Mouse (Mus musculus): ENCODE data around the gene Ndc80.

DNA sequence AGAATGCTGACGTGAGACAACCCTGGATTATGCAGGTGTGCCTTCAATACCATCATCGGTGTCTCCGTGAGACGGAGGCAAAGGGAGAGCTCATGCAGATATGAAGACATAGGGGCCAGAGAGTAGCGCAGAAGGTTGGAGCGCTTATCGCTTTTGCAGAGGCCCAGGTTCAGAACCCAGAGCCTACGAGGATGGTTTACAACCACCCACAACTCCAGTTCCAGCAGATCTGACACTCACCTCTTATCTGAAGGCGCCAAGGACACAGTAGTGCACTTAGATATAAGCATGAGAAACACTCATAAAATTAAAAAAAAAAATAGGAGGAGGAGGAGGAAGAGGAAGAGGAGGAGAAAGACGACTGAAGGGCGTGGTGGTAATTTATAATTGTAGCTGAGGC lies 16.4 kb downstream of the Ndc80 start:
- TF ChIP-seq CTCF (IDR thresholded peaks at IDR 0.05; ENCODE audit: low read depth, low read length) (no peak), POLR2A (IDR thresholded peaks at IDR 0.05; ENCODE audit: insufficient read depth, low read length) (no peak), EP300 (IDR thresholded peaks at IDR 0.05; ENCODE audit: insufficient read depth, low read depth, low read length) (no peak)
